8 mouse cellular contexts compared by ENCODE assay signal in the genomic region with DNA sequence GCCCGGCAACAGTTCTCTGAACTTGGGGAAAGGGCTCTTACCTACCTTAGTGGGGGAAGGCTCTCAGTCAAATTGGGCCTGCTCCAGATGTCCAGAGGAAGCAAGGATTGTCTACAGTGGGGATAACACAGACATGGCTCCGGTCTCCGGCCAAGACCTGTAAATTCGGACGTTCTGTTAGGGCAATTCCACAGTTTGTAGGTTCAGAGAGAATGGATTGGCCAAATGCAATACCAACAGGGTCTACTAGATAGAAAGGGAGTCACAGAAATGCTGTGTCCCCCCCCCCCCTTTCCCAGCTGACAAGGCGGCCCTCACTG. TPM values are rescaled to one million over a fixed set of nuclear protein-coding genes. Genes with fewer than 3 reads are reported as not detected.
DNase-seq lines count a peak whose midpoint lies in the region; ATAC-seq and TF ChIP-seq lines count a peak whose summit lies in the region.

No protein-coding gene starts in this region.

- no peaks in the 10 kb centered on the region for H3K27me3 ChIP-seq in heart, embryonic 11.5 days (ENCODE audit: control insufficient read depth, insufficient read depth, low read length)
- no peaks in the 10 kb centered on the region for H3K27me3 ChIP-seq in CH12.LX (replicated peaks)
- H3K27me3 ChIP-seq in forebrain, embryonic 13.5 days: no peaks in the 10 kb centered on the region
- no peaks in the 10 kb centered on the region for H3K27me3 ChIP-seq in liver, embryonic 14.5 days (ENCODE audit: control insufficient read depth, insufficient read depth, low read length)

- TF ChIP-seq RAD21 in CH12.LX (IDR thresholded peaks at IDR 0.05; ENCODE audit: low read depth, low read length): no peak

- no peak for ATAC-seq in heart, embryonic 11.5 days (replicated peaks; ENCODE audit: insufficient number of reproducible peaks, low FRiP score, low TSS enrichment)
- no peak for ATAC-seq in forebrain, embryonic 13.5 days
- no peak for ATAC-seq in liver, embryonic 14.5 days (ENCODE audit: insufficient read depth)
- no peak for ATAC-seq in CD4-positive, CD25-positive, alpha-beta regulatory T cell, adult 4 months

- TF ChIP-seq CTCF in CH12.LX (conservative IDR thresholded peaks at IDR 0.05 in 1 of 2, IDR thresholded peaks at IDR 0.05 in 1 of 2; ENCODE audit: low read depth in 2 of 2, low read length in 2 of 2): no peak
- no peak for TF ChIP-seq CTCF in liver, embryonic 14.5 days (IDR thresholded peaks at IDR 0.05; ENCODE audit: low read depth)

- in situ Hi-C loops in CH12.LX (cut with MboI; ENCODE audit: low pct_ligation_motif_present, low pct_unique_long_range_greater_than_20kb, low sequenced_read_pairs): no loop called here

- H3K9me3 ChIP-seq in heart, embryonic 11.5 days (replicated peaks; ENCODE audit: control insufficient read depth, low read length): no peaks in the 10 kb centered on the region
- no peaks in the 10 kb centered on the region for H3K9me3 ChIP-seq in CH12.LX (replicated peaks; ENCODE audit: low read length)
- H3K9me3 ChIP-seq in forebrain, embryonic 13.5 days (replicated peaks): no peaks in the 10 kb centered on the region
- no peaks in the 10 kb centered on the region for H3K9me3 ChIP-seq in liver, embryonic 14.5 days (ENCODE audit: control insufficient read depth, low read length)

- no peaks in the 10 kb centered on the region for H3K36me3 ChIP-seq in heart, embryonic 11.5 days (ENCODE audit: control insufficient read depth, insufficient read depth, low read length)
- H3K36me3 ChIP-seq in CH12.LX (replicated peaks in 1 of 2; ENCODE audit: control insufficient read depth in 1 of 2, insufficient read depth in 1 of 2, low read length in 1 of 2): peaks cover 25 to 50% of the 10 kb centered on the region in 2 experiments
- H3K36me3 ChIP-seq in forebrain, embryonic 13.5 days (ENCODE audit: poor library complexity, severe bottlenecking): peaks cover 29% of the 10 kb centered on the region
- peaks cover 14% of the 10 kb centered on the region for H3K36me3 ChIP-seq in liver, embryonic 14.5 days (replicated peaks; ENCODE audit: control insufficient read depth, insufficient read depth, low read depth)

- H3K9ac ChIP-seq in heart, embryonic 11.5 days (ENCODE audit: low read depth, low read length): peak overlapping the region; percentile 100
- peak overlapping the region; percentile 100 for H3K9ac ChIP-seq in CH12.LX (ENCODE audit: insufficient read depth, low read depth)
- H3K9ac ChIP-seq in forebrain, embryonic 13.5 days: peak overlapping the region; percentile 100
- peak overlapping the region; percentile 99 for H3K9ac ChIP-seq in liver, embryonic 14.5 days (replicated peaks)

- peak overlapping the region; percentile 100 for H3K4me2 ChIP-seq in heart, embryonic 11.5 days
- H3K4me2 ChIP-seq in CH12.LX (ENCODE audit: insufficient read depth, low read depth, poor library complexity, severe bottlenecking): peak overlapping the region; percentile 92
- H3K4me2 ChIP-seq in forebrain, embryonic 13.5 days: peak overlapping the region; percentile 96
- H3K4me2 ChIP-seq in liver, embryonic 14.5 days (ENCODE audit: low read depth): peak overlapping the region; percentile 100

- peak overlapping the region; percentile 92 for H3K4me3 ChIP-seq in heart, embryonic 11.5 days (ENCODE audit: low read depth, low read length)
- peak overlapping the region; percentile 30 to 86 (median 76) for H3K4me3 ChIP-seq in CH12.LX (replicated peaks in 1 of 3; ENCODE audit: low read depth in 2 of 3, low read length in 2 of 3, poor library complexity in 1 of 3)
- peak overlapping the region; percentile 94 for H3K4me3 ChIP-seq in forebrain, embryonic 13.5 days
- H3K4me3 ChIP-seq in liver, embryonic 14.5 days (ENCODE audit: insufficient read depth in 1 of 2, low read depth in 2 of 2, low read length in 2 of 2): peak overlapping the region; percentile 74 to 79

- peaks cover 58% of the 10 kb centered on the region for H3K4me1 ChIP-seq in heart, embryonic 11.5 days (ENCODE audit: control insufficient read depth, insufficient read depth, low read length)
- H3K4me1 ChIP-seq in CH12.LX (ENCODE audit: control insufficient read depth in 1 of 2, insufficient read depth in 2 of 2): peaks cover 10 to 51% of the 10 kb centered on the region in 2 experiments
- H3K4me1 ChIP-seq in forebrain, embryonic 13.5 days: peaks cover 52% of the 10 kb centered on the region
- peaks cover 32 to 40% of the 10 kb centered on the region in 2 experiments for H3K4me1 ChIP-seq in liver, embryonic 14.5 days (replicated peaks; ENCODE audit: control insufficient read depth in 2 of 2, insufficient read depth in 2 of 2, low read length in 1 of 2)

- peaks cover 40% of the 10 kb centered on the region for H3K79me2 ChIP-seq in CH12.LX (replicated peaks; ENCODE audit: control insufficient read depth, extremely low read depth, insufficient read depth, poor library complexity, severe bottlenecking)

- no peak for TF ChIP-seq POLR2A in CH12.LX (IDR thresholded peaks at IDR 0.05; ENCODE audit: low read depth, low read length)

- no peak for DNase-seq in heart, adult 9 months (ENCODE audit: low spot score in 2 of 2)
- DNase-seq in CH12.LX (ENCODE audit: extremely low read depth): no peak
- DNase-seq in liver, embryonic 14.5 days (ENCODE audit: low read depth in 3 of 3, low spot score in 3 of 3): no peak
- no peak for DNase-seq in cerebellum, adult 18-20 months
- no peak for DNase-seq in adrenal gland, adult 8-10 months

- H3K27ac ChIP-seq in heart, embryonic 11.5 days (ENCODE audit: low read depth, low read length): peak overlapping the region; percentile 100
- peak overlapping the region; percentile 99 for H3K27ac ChIP-seq in CH12.LX (ENCODE audit: insufficient read depth, low read depth)
- peak overlapping the region; percentile 100 for H3K27ac ChIP-seq in forebrain, embryonic 13.5 days
- H3K27ac ChIP-seq in liver, embryonic 14.5 days: peak overlapping the region; percentile 98

- WGBS in heart, embryonic 11.5 days (ENCODE audit: insufficient replicate concordance): under 1% methylated on average over 6 of the region's 6 CpGs
- WGBS in forebrain, embryonic 13.5 days: 2% methylated on average over 6 of the region's 6 CpGs
- 6% methylated on average over 6 of the region's 6 CpGs for WGBS in liver, embryonic 14.5 days (ENCODE audit: insufficient replicate concordance)

- no peak for TF ChIP-seq EP300 in CH12.LX (IDR thresholded peaks at IDR 0.05; ENCODE audit: low read length)
- TF ChIP-seq EP300 in liver, embryonic 14.5 days (IDR thresholded peaks at IDR 0.05; ENCODE audit: low read depth): 0 out of 2 replicates have a peak, but pooled peaks have one; percentile 2

- dilution Hi-C loops in CH12.LX (cut with MboI; ENCODE audit: extremely low pct_ligation_motif_present, extremely low pct_unique_long_range_greater_than_20kb, low sequenced_read_pairs): no loop called here

TF ChIP-seq in CH12.LX, 34 proteins besides CTCF, POLR2A, EP300 and RAD21 (continues in another document):
- TF ChIP-seq NELFE (IDR thresholded peaks at IDR 0.05; ENCODE audit: low read depth, low read length): 0 out of 2 replicates have a peak, but pooled peaks have one; percentile 3

RNA-seq across cellular contexts. Expression of a gene that starts 4.1 kb away (rescaled TPM):
- polyA plus RNA-seq in heart, embryonic 11.5 days (2014; fragmentation: Nextera tagmentation; extraction: Ambion mirVana): 6.4 and 8.0 TPM in 2 replicates
- total RNA-seq in CH12.LX (2012; rRNA removed) (2.3 and 2.6 TPM in 2 replicates), CH12.LX (2014; rRNA removed) (0.50 and 0.70 TPM in 2 replicates)
- polyA plus RNA-seq in CH12.LX (2012; ENCODE audit: insufficient read length, low read depth): 8.0 and 9.1 TPM in 2 replicates
- polyA plus RNA-seq in forebrain, embryonic 13.5 days (2015; fragmentation: Nextera tagmentation; extraction: Ambion mirVana): 13.4 and 13.9 TPM in 2 replicates
- polyA plus RNA-seq in liver, embryonic 14.5 days (2012; rRNA removed): 2.3 and 2.7 TPM in 2 replicates
- polyA plus RNA-seq in liver, embryonic 14.5 days (2014; fragmentation: Nextera tagmentation; extraction: Ambion mirVana): 3.3 and 4.3 TPM in 2 replicates
- polyA plus RNA-seq in CD4-positive, CD25-positive, alpha-beta regulatory T cell, adult 4 months (2017; shearing (Covaris generic)): 10 to 100 TPM; 17.1 to 20.8 TPM
- total RNA-seq in adrenal gland, adult 8-10 months (2022): 10 to 100 TPM; 24.2 to 40.1 (median 32.6) TPM

RNA-seq across cellular contexts. Expression of a gene that starts 5.4 kb away (rescaled TPM):
- 1.4 and 1.7 TPM in 2 replicates for polyA plus RNA-seq in heart, embryonic 11.5 days (2014; fragmentation: Nextera tagmentation; extraction: Ambion mirVana)
- total RNA-seq in CH12.LX (2012; rRNA removed) (46.5 and 56.9 TPM in 2 replicates), CH12.LX (2014; rRNA removed) (32.6 and 33.6 TPM in 2 replicates)
- 38.2 and 45.4 TPM in 2 replicates for polyA plus RNA-seq in CH12.LX (2012; ENCODE audit: insufficient read length, low read depth)
- 4.3 and 5.0 TPM in 2 replicates for polyA plus RNA-seq in forebrain, embryonic 13.5 days (2015; fragmentation: Nextera tagmentation; extraction: Ambion mirVana)
- polyA plus RNA-seq in liver, embryonic 14.5 days (2012; rRNA removed): 1.8 and 2.1 TPM in 2 replicates
- polyA plus RNA-seq in liver, embryonic 14.5 days (2014; fragmentation: Nextera tagmentation; extraction: Ambion mirVana): 2.5 and 2.6 TPM in 2 replicates
- polyA plus RNA-seq in CD4-positive, CD25-positive, alpha-beta regulatory T cell, adult 4 months (2017; shearing (Covaris generic)): 100 to 1,000 TPM in 1 of 2 experiments, 10 to 100 TPM in 1; 80.6 to 101 TPM
- total RNA-seq in adrenal gland, adult 8-10 months (2022): 1 to 10 TPM; 1.3 to 4.4 (median 3.3) TPM

RNA-seq across cellular contexts. Expression of a gene that starts 31.3 kb away (rescaled TPM):
- polyA plus RNA-seq in heart, embryonic 11.5 days (2014; fragmentation: Nextera tagmentation; extraction: Ambion mirVana): 59.5 and 66.7 TPM in 2 replicates
- total RNA-seq in CH12.LX (2012; rRNA removed) (35.5 and 37.9 TPM in 2 replicates), CH12.LX (2014; rRNA removed) (28.6 and 30.8 TPM in 2 replicates)
- polyA plus RNA-seq in CH12.LX (2012; ENCODE audit: insufficient read length, low read depth): 38.0 and 46.2 TPM in 2 replicates
- 75.5 and 77.3 TPM in 2 replicates for polyA plus RNA-seq in forebrain, embryonic 13.5 days (2015; fragmentation: Nextera tagmentation; extraction: Ambion mirVana)
- 17.4 and 26.6 TPM in 2 replicates for polyA plus RNA-seq in liver, embryonic 14.5 days (2012; rRNA removed)
- polyA plus RNA-seq in liver, embryonic 14.5 days (2014; fragmentation: Nextera tagmentation; extraction: Ambion mirVana): 51.4 and 55.1 TPM in 2 replicates
- polyA plus RNA-seq in CD4-positive, CD25-positive, alpha-beta regulatory T cell, adult 4 months (2017; shearing (Covaris generic)): 10 to 100 TPM; 36.5 to 41.5 TPM
- 10 to 100 TPM; 23.3 to 33.3 (median 28.0) TPM for total RNA-seq in adrenal gland, adult 8-10 months (2022)

RNA-seq across cellular contexts. Expression of a gene that starts 44.7 kb away (rescaled TPM):
- polyA plus RNA-seq in heart, embryonic 11.5 days (2014; fragmentation: Nextera tagmentation; extraction: Ambion mirVana): not detected in 2 replicates
- total RNA-seq in CH12.LX (2012; rRNA removed) (not detected in 2 replicates), CH12.LX (2014; rRNA removed) (0.20 TPM in 1 of 2 replicates, not detected in the other)
- not detected in 2 replicates for polyA plus RNA-seq in CH12.LX (2012; ENCODE audit: insufficient read length, low read depth)
- not detected in 2 replicates for polyA plus RNA-seq in forebrain, embryonic 13.5 days (2015; fragmentation: Nextera tagmentation; extraction: Ambion mirVana)
- polyA plus RNA-seq in liver, embryonic 14.5 days (2012; rRNA removed): 28.7 and 29.2 TPM in 2 replicates
- polyA plus RNA-seq in liver, embryonic 14.5 days (2014; fragmentation: Nextera tagmentation; extraction: Ambion mirVana): 26.7 and 37.0 TPM in 2 replicates
- polyA plus RNA-seq in CD4-positive, CD25-positive, alpha-beta regulatory T cell, adult 4 months (2017; shearing (Covaris generic)): not detected
- total RNA-seq in adrenal gland, adult 8-10 months (2022): 1 to 10 TPM in 3 of 4 experiments, not detected in 1; 1.2 to 1.5 (median 1.3) TPM
